Mouse (Mus musculus) kidney, adult 8-10 months (tissue): ENCODE measurements around the gene Celf2.
"Not testable (repeated sequence)": the region's sequence is repeated elsewhere in the genome, so short reads cannot be mapped to it uniquely, and the experiment has no call there.

Experiments
- DNase-seq, 2 experiments: peaks; one replicate each; pipeline ENCODE4 v3.0.0; 2022

Gene Celf2

GRCm38 (mm10) chr2:7389264-7389663 lies 120.1 kb downstream of the Celf2 start:
- no peak for DNase-seq

DNA sequence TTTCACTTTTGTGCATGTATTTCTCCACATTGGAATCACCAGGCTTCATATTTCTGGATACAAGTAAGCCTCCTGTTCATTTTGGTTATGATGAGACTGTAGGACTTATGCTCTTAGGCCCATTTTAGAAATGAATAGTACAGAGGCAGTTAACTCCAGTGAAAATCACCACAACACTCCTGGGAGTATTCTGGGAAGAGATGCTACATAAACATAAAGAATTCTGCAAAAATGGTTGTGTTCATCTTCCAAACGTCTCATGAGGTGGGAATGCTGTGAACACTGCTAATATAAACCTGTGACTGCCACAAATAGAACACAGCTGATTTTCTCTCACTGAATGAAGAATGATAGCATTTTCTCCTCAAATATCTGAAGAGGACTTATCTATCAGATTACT lies 130.6 kb downstream of the Celf2 start:
- no peak for DNase-seq

GRCm38 (mm10) chr2:7377878-7378277 lies 131.5 kb downstream of the Celf2 start:
- no peak for DNase-seq

DNA sequence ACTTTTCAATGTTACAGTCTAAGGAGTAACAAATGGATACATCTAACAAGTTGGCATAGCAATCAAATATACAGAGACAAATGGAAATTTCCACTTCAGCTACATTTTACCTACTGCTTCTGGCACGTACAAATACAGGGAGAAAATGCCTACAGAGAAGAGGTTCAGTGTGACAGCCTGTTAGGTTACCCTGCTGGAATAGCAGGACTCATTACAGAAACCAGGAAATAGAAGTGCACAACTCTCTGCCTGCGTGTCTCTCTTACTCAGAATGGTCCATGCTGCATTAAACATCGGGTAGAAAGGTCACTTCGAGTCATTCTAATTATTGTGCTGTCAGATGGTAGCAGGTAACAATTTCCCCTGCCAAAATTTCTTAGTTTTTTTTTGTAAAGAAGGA lies 141.6 kb downstream of the Celf2 start:
- no peak for DNase-seq

DNA sequence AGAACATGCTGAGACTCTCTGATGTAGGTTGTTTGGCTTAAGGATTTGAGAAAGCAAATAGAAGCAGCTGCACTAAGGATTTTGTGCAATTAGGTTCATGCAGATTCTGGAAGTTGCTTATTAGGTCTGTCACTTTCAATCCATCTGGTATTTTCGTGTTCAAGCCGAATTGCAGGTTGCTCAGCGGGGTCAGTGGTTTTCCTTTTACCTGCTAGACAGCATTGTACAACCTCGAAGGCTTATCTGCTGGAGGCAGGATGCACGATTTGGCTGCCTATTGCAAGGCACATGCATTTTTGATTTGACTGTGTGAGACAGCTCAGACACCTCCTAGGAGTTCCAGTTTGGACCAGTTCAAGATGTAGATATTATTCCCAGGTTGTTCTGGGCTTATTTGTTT lies 149.8 kb downstream of the Celf2 start:
- DNase-seq = no peak

GRCm38 (mm10) chr2:7358816-7359215 lies 150.5 kb downstream of the Celf2 start:
- DNase-seq = no peak

GRCm38 (mm10) chr2:7351234-7351633 lies 158.1 kb downstream of the Celf2 start:
- no peak for DNase-seq

- DNase-seq = no peak
These were observed 162.5 kb downstream of the Celf2 start for GRCm38 (mm10) chr2:7346703-7347461.

- DNase-seq = no peak
These were observed 164.4 kb downstream of the Celf2 start for GRCm38 (mm10) chr2:7344951-7345350.

- DNase-seq = no peak
These were observed 166.4 kb downstream of the Celf2 start for GRCm38 (mm10) chr2:7342911-7343478.

DNA sequence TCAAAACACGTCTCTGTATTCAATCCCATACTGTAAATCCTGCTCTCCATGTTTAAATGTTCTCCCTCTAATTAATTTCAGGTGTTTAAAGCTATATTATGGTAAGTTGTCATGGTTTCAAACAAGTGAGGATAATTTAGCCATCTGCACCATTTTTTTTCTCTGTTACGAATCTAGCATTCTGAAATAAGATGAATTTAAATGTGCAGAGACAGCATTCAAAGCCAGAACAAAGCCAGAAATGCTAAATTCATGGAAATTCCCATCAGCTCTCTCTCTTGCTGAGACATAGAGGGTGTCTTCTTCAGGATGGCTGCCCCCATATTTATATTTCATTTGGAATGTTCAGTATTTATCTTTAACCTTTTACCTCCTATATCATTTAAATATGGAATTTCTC lies 174.5 kb downstream of the Celf2 start:
- no peak for DNase-seq

DNA sequence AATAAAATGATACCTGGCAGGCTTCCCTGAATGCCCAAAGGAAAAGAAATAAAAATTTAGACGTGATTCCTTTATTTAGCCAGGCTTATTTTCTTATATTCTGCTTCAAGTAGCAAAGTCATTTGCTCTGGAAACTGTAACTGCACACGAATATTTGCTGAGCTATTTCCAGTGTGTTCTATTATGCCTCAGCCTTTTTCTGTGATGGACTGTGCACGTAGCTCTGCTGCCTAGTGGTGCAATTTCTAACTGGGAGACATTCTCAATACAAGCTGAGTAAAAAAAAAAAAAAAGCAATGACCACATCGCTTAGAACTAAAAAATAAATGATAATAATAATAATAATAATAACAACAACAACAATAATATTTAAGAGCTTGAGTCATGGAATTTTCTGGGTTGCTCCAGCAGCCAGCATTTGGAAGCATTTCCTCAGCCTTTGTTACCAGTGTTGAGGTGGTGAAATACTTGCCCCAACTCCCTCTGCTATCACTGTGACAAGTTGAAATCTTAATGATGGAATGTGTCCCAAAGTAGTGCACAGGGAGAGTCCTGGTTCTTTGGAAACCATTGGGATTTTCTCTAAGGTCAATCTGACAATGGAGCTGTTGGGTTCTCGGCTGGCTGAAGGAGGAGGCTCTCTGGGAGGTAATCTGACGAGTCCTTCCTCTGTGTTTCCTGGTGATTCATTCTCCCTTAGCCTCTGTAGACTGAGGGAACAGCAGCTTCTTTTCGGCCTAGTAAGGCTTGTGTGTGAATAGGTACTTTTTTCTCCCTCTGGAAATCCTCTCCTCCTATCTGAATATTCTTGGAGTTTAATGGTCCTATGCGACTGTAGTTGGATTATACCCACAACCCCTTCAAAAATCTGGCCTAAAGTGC lies 181.1 kb downstream of the Celf2 start:
- DNase-seq = no peak

- no peak for DNase-seq
These were observed 189.6 kb downstream of the Celf2 start for GRCm38 (mm10) chr2:7319760-7320159.

GRCm38 (mm10) chr2:7311776-7312175 lies 197.6 kb downstream of the Celf2 start:
- no peak for DNase-seq

DNA sequence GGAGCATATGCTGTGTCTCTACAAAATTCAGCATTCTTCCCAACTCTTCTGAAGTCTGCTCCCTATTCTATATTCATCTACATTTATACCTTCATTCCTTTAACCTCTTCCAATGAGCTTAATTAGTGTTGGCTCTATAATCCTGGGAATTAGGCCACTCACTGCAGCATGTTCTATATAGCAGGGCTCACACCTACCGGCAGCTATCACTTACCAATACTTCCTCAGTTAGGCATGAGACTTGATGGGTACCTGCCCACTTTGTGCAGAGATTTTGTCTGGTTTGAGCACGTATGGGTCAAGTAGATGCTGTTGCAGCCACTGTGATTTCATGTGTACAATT lies 198.6 kb downstream of the Celf2 start:
- DNase-seq = no peak

GRCm38 (mm10) chr2:7310129-7310839 lies 199.1 kb downstream of the Celf2 start:
- DNase-seq = no peak

DNA sequence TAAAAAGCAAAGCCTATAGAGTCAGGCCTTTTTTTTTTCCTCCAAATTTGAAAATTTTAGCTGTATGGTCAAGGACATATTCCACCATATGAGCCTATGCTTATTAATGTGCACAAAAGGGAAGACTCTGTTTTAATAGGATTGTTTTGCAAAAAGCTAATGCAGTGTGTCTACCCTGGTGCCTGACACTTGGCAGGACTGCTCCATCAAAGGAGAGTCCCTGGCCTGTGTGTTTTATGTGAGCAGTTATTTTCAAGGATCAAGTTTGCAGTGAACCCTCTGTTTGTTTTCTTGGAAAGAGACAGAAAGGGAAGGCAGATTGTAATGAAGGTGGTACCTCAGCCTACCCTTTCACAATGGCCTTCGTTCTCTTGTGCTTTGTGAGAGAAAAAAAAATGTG lies 200.0 kb downstream of the Celf2 start:
- no peak for DNase-seq

- no peak for DNase-seq
These were observed 200.6 kb downstream of the Celf2 start for GRCm38 (mm10) chr2:7308731-7309130.

GRCm38 (mm10) chr2:7287434-7287833 lies 221.9 kb downstream of the Celf2 start:
- DNase-seq = no peak

DNA sequence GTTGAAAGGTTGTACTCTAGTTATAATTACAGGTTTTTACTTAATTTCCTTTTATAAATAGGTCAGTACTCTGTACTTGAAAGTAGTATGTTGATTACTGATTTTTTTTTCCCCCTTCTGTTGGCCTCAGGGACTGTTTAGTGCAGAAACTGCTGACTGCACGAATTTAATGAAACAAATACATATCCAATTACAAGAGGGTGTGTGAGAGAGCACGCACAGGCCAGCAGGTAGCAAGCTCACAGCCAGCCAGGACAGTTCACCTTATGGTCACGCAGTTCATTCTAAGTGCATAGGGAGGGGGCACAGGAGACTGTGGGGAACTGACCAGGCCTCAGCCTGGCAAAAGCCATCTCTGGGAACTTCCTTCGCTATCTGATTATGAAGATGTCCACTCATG lies 236.1 kb downstream of the Celf2 start:
- no peak for DNase-seq

DNA sequence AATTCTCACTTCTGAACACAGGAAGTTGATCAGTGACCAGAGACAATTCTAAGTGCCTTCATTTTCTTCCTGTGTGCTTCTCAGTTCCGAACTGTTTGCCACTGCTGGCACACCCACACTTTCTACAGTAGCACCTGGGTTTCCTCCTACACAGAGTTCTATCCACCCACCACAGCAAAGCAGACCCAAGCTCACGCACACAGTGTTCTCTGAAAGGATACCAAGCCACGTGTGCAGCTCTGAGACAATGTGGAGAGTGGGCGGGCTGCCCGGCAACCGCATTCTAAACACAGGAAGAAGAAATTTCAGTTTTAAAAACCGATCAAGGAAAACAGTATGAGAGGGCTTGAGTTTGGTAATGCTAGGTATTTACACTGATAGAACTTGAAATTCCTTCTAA lies 239.3 kb downstream of the Celf2 start:
- DNase-seq = no peak

DNA sequence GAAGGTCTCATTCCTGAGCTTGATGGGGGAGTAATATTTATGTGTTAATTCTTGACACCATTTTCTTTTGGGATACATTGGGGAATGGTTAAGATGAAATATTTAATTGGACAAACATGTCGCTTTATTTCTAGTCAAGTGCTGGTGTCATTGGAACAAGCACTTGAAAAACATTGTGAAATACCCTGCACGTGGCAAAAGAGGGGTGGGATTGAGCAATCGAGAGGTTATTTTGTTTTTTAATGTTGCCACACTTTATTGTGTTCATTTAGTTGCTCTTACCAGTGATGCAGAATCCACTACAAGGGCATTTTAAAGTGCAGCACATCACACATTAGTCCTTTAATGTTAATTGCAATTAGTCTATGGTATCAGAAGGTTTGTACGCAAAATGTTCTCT lies 242.2 kb downstream of the Celf2 start:
- DNase-seq = no peak

DNA sequence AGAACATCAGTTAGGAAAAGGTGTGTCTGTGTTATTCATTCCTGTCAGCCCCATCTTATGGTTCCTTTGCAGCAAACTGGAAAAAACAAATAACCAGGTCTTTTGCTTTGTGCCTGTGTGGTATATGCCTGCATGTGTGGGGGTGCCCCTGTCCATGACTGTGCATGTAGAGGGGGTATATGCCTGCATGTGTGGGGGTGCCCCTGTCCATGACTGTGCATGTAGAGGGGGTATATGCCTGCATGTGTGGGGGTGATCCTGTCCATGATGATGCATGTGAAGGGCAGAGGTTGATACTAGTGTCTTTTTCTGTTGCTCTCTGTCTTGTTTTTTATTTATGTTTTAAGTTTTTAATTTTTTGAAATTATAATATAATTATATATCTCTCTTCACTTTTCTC lies 246.7 kb downstream of the Celf2 start:
- not testable (repeated sequence) for DNase-seq
